Mouse (Mus musculus) inflammation-experienced regulatory T-cells (primary cell): ENCODE data around the gene Rnf26. TPM values are rescaled to one million over a fixed set of nuclear protein-coding genes. Genes with fewer than 3 reads are reported as not detected.

Experiments
- polyA plus RNA-seq, 2 experiments: library from polyadenylated mRNA; unstranded; fragments of 100-300 nt; shearing (Covaris generic); gene quantifications; one replicate each; pipeline ENCODE4 v1.2.1; 2017

Rnf26 gene
- 10 to 100 TPM; 24.5 to 37.9 TPM for polyA plus RNA-seq

DNA sequence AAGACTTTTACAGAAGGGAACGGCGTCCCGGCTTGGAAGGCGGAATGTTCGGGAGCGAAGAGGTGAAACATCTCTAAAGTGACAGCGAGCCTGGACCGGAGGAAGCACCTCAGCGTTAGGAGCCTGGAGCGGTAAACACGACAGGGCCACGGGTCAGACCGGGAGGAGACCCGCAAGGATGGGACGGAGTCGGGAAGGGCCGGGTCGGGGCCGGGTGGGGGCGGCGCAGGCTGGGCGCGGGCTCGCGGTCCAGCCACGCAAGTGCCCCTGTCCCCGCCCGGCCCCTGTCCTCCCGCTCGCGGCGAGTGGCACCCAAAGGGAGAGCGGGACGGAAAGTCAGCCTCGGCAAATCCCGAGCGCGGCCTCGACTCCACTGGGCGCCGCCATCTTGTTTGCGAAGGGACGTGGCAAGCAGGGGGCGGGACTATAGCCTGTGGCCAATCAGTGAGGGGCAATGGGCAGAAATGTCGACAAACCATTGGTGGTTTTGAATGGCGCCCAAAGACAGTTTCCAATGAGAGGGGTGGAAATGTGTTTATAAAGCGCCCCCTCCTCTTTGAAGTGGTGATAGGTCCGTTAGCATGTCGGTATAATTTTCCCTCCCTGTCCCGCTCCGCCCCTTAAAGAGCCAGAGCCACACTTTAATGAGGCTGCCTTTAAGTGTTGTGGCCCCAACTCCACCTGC is at the start of gene Rnf26, which contains the start of gene Gm49380:
TSS of gene Rnf26 (minus strand) at position 413 of the 685 bp plus-strand sequence.
TSS of gene Gm49380 (minus strand) at position 396 of the 685 bp plus-strand sequence.

DNA sequence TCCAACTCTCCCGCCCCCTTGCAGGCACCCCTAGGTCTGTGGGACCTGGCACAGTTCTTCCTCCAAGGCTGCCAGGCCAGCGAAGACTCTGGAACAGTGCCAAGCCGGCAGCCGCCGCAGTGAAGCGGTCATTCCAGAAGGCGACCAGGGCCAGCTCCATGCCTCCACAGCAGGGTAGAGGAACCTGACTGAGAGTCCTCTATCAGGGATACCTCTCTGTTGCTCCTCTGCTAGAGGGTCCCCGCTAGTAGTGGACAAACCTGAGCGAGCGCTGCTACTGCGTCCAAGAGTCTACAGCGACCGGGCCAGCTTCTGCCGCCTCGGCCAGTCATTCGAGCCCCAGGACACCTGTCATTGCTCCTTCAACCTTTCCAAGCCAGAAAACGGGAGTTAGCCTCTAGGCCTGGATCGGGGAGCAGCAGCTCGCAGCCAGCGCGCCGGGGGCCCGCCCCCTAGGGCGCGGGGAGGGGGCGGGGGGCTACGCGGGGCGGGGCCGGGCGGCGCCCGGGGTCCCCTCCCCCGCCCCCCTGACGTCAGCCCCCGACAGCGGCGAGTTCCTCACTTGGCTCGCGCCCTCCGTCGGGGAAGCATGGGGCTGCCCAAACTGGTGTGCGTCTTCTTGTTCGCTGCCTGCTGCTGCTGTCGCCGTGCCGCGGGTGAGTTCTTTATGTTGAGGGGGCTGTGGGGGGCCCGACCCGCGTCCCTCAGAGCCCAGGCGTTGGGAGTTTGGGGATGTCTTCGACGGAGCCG is 21.0 kb upstream of the Rnf26 start, which contains the start of gene Mcam:
TSS of gene Mcam (plus strand) at position 369 of the 750 bp plus-strand sequence.

DNA sequence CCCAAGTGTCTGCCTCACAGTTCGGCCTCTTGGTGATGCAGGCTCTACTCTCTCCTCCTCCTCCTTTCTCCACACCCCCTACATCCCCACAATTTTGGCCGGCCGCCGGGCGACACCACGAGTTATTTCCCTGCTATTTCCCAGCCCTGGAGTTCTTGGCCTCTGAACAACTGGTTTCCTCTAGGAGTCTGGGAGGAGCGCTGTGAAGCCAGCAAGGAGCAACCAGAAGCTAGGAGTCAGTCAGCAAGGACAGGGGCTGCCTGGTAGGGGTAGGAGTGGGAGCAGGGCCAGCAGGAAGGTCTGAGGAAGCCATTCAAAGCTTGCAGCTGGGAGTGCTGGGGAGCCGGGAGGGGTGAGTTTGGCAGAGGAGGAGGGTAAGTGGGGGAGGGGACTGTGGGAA is 6.2 kb downstream of the Rnf26 start, which contains the start of gene C1qtnf5:
TSS of gene C1qtnf5 (plus strand) at position 136 of the 400 bp plus-strand sequence.

DNA sequence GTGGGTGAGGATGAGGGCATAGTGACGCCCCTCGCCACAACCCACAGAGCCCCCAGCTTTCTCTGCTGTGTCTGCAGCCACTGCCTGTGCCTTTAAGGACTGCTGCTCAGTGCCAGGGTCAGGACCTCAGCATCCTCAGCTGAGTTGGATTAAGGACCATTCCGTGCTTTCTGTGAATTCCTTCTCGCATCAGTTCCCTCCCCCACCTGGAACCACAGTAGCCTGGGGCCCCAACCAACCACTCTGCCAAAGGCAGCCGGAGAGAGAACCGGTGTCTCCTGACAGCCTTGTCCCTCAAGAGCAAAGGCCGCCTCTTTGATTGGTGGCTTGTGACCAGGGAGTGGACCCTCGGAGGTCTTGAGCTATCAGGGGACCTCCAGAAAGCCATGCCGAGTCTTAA is 11.8 kb downstream of the Rnf26 start, which contains the start of gene Mfrp:
TSS of gene Mfrp (plus strand) at position 240 of the 400 bp plus-strand sequence.

GRCm38 (mm10) chr9:44066785-44067225 is 46.5 kb downstream of the Rnf26 start, which contains the start of gene Usp2:
TSS of gene Usp2 (plus strand) at chr9:44067021.

Other genes with a start within 250 kb of the Rnf26 start
- gene Thy1, start 70.1 kb downstream of the Rnf26 start, polyA plus RNA-seq, result 100 to 1,000 TPM; 133 to 149 TPM
- gene Usp2, start 46.5 kb downstream of the Rnf26 start, polyA plus RNA-seq, result 1 to 10 TPM; 6.0 to 9.6 TPM
- under 1 TPM in 1 of 2 experiments, not detected in 1; 0.86 TPM for gene Mfrp, start 11.8 kb downstream of the Rnf26 start, polyA plus RNA-seq
- gene C1qtnf5, start 6.3 kb downstream of the Rnf26 start, polyA plus RNA-seq, result not detected
- under 1 TPM in 1 of 2 experiments, not detected in 1; 0.12 TPM for gene Gm49380, start within 50 bp of the Rnf26 start, polyA plus RNA-seq
- under 1 TPM in 1 of 2 experiments, not detected in 1; 0.75 TPM for gene Mcam, start 21.0 kb upstream of the Rnf26 start, polyA plus RNA-seq
- 10 to 100 TPM; 26.8 to 44.8 TPM for gene Cbl, start 120.5 kb upstream of the Rnf26 start, polyA plus RNA-seq
- gene Ccdc153, start 127.2 kb upstream of the Rnf26 start, polyA plus RNA-seq, result not detected
- gene Pdzd3, start 138.0 kb upstream of the Rnf26 start, polyA plus RNA-seq, result under 1 TPM in 1 of 2 experiments, not detected in 1; 0.52 TPM
- gene Nlrx1, start 155.1 kb upstream of the Rnf26 start, polyA plus RNA-seq, result 10 to 100 TPM; 11.3 to 16.4 TPM
- 1 to 10 TPM in 1 of 2 experiments, not detected in 1; 1.8 TPM for gene Abcg4, start 175.1 kb upstream of the Rnf26 start, polyA plus RNA-seq
- gene Hinfp, start 192.2 kb upstream of the Rnf26 start, polyA plus RNA-seq, result 10 to 100 TPM; 23.9 to 26.8 TPM
- 10 to 100 TPM; 14.2 to 23.6 TPM for gene C2cd2l, start 206.8 kb upstream of the Rnf26 start, polyA plus RNA-seq
- gene Dpagt1, start 212.5 kb upstream of the Rnf26 start, polyA plus RNA-seq, result 10 to 100 TPM; 22.6 to 23.7 TPM
- gene H2afx, start 221.2 kb upstream of the Rnf26 start, polyA plus RNA-seq, result 10 to 100 TPM; 65.6 to 69.5 TPM
- gene Hmbs, start 230.7 kb upstream of the Rnf26 start, polyA plus RNA-seq, result 10 to 100 TPM; 30.2 to 35.7 TPM
- gene Vps11, start 248.2 kb upstream of the Rnf26 start, polyA plus RNA-seq, result 10 to 100 TPM; 58.3 to 75.2 TPM